Mouse (Mus musculus): Measurements from ENCODE around the gene Gpr3.

The Gpr3 gene

GRCm38 (mm10) chr4:133198337-133199180, 13.8 kb downstream of the Gpr3 start:
- peak; percentile 77 for DNase-seq (ENCODE audit: low spot score)

GRCm38 (mm10) chr4:133197801-133198286, 14.5 kb downstream of the Gpr3 start:
- peak; percentile 60 for DNase-seq (ENCODE audit: low spot score)

- DNase-seq (ENCODE audit: low spot score), result no peak
Measured at GRCm38 (mm10) chr4:133197355-133197754, 15.0 kb downstream of the Gpr3 start.

GRCm38 (mm10) chr4:133196852-133197251, 15.5 kb downstream of the Gpr3 start:
- DNase-seq (ENCODE audit: low spot score), result no peak

- no peak for DNase-seq (ENCODE audit: low spot score)
Measured at GRCm38 (mm10) chr4:133196136-133196535, 16.2 kb downstream of the Gpr3 start.

- DNase-seq (ENCODE audit: low spot score), result no peak
Measured at GRCm38 (mm10) chr4:133195014-133195413, 17.3 kb downstream of the Gpr3 start.

GRCm38 (mm10) chr4:133194482-133194881, 17.9 kb downstream of the Gpr3 start:
- no peak for DNase-seq (ENCODE audit: low spot score)

- DNase-seq (ENCODE audit: low spot score), result no peak
Measured at GRCm38 (mm10) chr4:133189396-133189795, 22.9 kb downstream of the Gpr3 start.

- no peak for DNase-seq (ENCODE audit: low spot score)
Measured at GRCm38 (mm10) chr4:133186856-133187255, 25.5 kb downstream of the Gpr3 start.

GRCm38 (mm10) chr4:133185893-133186292, 26.4 kb downstream of the Gpr3 start:
- no peak for DNase-seq (ENCODE audit: low spot score)

GRCm38 (mm10) chr4:133184898-133185665, 27.3 kb downstream of the Gpr3 start:
- DNase-seq (ENCODE audit: low spot score), result no peak

GRCm38 (mm10) chr4:133184031-133184897, 28.1 kb downstream of the Gpr3 start:
- no peak for DNase-seq (ENCODE audit: low spot score)

- DNase-seq (ENCODE audit: low spot score), result no peak
Measured at GRCm38 (mm10) chr4:133182439-133183033, 29.8 kb downstream of the Gpr3 start.

GRCm38 (mm10) chr4:133179258-133179657, 33.1 kb downstream of the Gpr3 start:
- no peak for DNase-seq (ENCODE audit: low spot score)

- no peak for DNase-seq (ENCODE audit: low spot score)
Measured at GRCm38 (mm10) chr4:133178305-133178704, 34.0 kb downstream of the Gpr3 start.

- DNase-seq (ENCODE audit: low spot score), result no peak
Measured at GRCm38 (mm10) chr4:133176761-133177403, 35.5 kb downstream of the Gpr3 start.

GRCm38 (mm10) chr4:133175998-133176760, 36.2 kb downstream of the Gpr3 start:
- no peak for DNase-seq (ENCODE audit: low spot score)

- DNase-seq (ENCODE audit: low spot score), result no peak
Measured at GRCm38 (mm10) chr4:133175274-133175673, 37.1 kb downstream of the Gpr3 start.

- no peak for DNase-seq (ENCODE audit: low spot score)
Measured at GRCm38 (mm10) chr4:133174361-133174760, 38.0 kb downstream of the Gpr3 start.

- DNase-seq (ENCODE audit: low spot score), result no peak
Measured at GRCm38 (mm10) chr4:133172451-133172850, 39.9 kb downstream of the Gpr3 start.

Data from embryo, embryonic 10.5 days (tissue).